Mouse (Mus musculus) forebrain, embryonic 16.5 days (tissue): Measurements from ENCODE around the gene Dok5. TPM values are rescaled to one million over a fixed set of nuclear protein-coding genes. Genes with fewer than 3 reads are reported as not detected.
A peak's percentile ranks its signal among the peaks of the same experiment; 100 is the strongest.

Source experiments
- ATAC-seq: fragments of 200-750 bp; cut with Nextera tagmentation; 2 replicates; pipeline ENCODE4 v1.8.0; 2017; ENCODE audit warnings: mild to moderate bottlenecking, moderate library complexity
- H3K27ac ChIP-seq: fragments of 300-500 bp; sonication (generic); 2 replicates; pipeline ENCODE4 v1.5.1; 2014; ENCODE audit warnings: low read length, control low read depth
- H3K27me3 ChIP-seq: fragments of 300-500 bp; sonication (generic); replicated peaks from 2 replicates; pipeline ENCODE4 v1.6.1; 2014; ENCODE audit warnings: low read length; ENCODE audit not compliant: control insufficient read depth, insufficient read depth
- H3K36me3 ChIP-seq: fragments of 300-500 bp; sonication (generic); 2 replicates; pipeline ENCODE4 v1.6.1; 2014; ENCODE audit not compliant: control insufficient read depth, insufficient read depth
- H3K4me1 ChIP-seq: fragments of 300-500 bp; sonication (generic); replicated peaks from 2 replicates; pipeline ENCODE4 v1.6.1; 2014; ENCODE audit warnings: low read length; ENCODE audit not compliant: control insufficient read depth, insufficient read depth
- H3K4me2 ChIP-seq: fragments of 300-500 bp; sonication (generic); 2 replicates; pipeline ENCODE4 v1.6.1; 2014; ENCODE audit warnings: mild to moderate bottlenecking, low read length, control low read depth
- H3K4me3 ChIP-seq: fragments of 300-500 bp; sonication (generic); replicated peaks from 2 replicates; pipeline ENCODE4 v1.5.1; 2014; ENCODE audit warnings: mild to moderate bottlenecking, low read length, control low read depth
- H3K9ac ChIP-seq: fragments of 300-500 bp; sonication (generic); replicated peaks from 2 replicates; pipeline ENCODE4 v1.6.1; 2014; ENCODE audit warnings: low read depth, low read length, control low read depth
- H3K9me3 ChIP-seq: fragments of 300-500 bp; sonication (generic); 2 replicates; pipeline ENCODE4 v1.6.1; 2016; ENCODE audit warnings: low read length; ENCODE audit not compliant: control insufficient read depth
- WGBS: fragments of 180-500 bp; shearing (Covaris S2); extraction: QIAGEN DNeasy Blood & Tissue Kit; methylation state at CpG from one replicate; pipeline ENCODE4 v1.1.7; 2014; 5-methylcytosine and 5-hydroxymethylcytosine counted together
- polyA plus RNA-seq: library from polyadenylated mRNA; unstranded; fragments of >200 nt; fragmentation: Nextera tagmentation; extraction: Ambion mirVana; gene quantifications from 2 replicates; pipeline ENCODE4 v1.2.1, GENCODE M21; 2015

Dok5 gene
- polyA plus RNA-seq, 1 experiment from 2014 or later: 96.5 TPM

DNA sequence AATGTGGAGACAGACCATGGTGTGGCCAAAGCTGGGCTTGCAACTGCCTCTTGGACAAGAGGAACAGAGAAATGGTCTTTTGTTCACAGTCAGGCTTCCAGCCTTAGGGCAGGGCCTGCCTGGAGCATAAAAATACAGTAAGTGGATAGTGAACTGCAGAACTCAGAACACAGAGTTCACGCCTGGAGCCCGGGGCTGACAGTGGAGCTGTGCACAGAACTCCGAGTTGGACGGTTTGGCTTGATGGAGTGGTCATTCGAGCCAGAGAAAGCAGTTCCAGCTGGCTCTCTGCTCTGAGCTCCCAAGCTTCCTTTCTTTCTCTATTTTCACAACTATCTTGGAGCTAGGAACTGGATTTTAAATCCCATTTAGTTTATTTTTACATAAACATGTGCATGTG lies 124.5 kb downstream of the Dok5 start:
- peaks cover 19% of the 10 kb centered on the region for H3K4me1 ChIP-seq
- peak overlapping the region; percentile 85 for H3K27ac ChIP-seq
- H3K4me3 ChIP-seq: no peak overlapping the region
- 0 out of 2 replicates have a peak, but pooled peaks have one; percentile 41 for ATAC-seq
- no peaks in the 10 kb centered on the region for H3K27me3 ChIP-seq
- no peak overlapping the region for H3K4me2 ChIP-seq
- H3K36me3 ChIP-seq: no peaks in the 10 kb centered on the region
- H3K9me3 ChIP-seq: no peaks in the 10 kb centered on the region
- H3K9ac ChIP-seq: no peak overlapping the region
- 48% methylated on average over 5 of the region's 5 CpGs for WGBS

DNA sequence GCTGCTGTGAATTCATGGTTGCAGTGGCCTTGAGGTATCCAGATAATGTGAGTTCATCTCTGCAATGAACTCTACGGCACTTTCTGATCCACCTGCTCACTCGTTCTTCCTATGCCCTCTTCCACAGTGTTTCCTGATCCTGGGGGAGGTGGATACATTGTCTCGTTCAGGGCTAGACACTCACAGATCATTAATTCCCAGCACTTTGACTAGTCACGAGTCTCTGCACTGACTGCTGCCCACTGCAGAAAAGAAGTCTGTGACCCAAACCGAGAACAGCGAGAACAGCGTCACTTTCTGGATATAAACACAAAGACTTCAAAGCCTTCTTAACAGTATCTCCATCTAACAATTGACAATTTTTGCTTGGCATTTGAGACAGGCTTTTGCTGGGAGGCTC lies 125.9 kb downstream of the Dok5 start:
- ATAC-seq: no peak
- H3K4me2 ChIP-seq: no peak overlapping the region

GRCm38 (mm10) chr2:170858640-170859039 lies 127.0 kb downstream of the Dok5 start:
- H3K4me3 ChIP-seq: no peak overlapping the region
- ATAC-seq: no peak
- no peak overlapping the region for H3K9ac ChIP-seq
- H3K9me3 ChIP-seq: no peaks in the 10 kb centered on the region
- H3K4me1 ChIP-seq: peaks cover 19% of the 10 kb centered on the region
- no peaks in the 10 kb centered on the region for H3K27me3 ChIP-seq
- 36% methylated on average over 3 of the region's 3 CpGs for whole genome bisulfite sequencing
- H3K27ac ChIP-seq: no peak overlapping the region
- no peak overlapping the region for H3K4me2 ChIP-seq
- H3K36me3 ChIP-seq: no peaks in the 10 kb centered on the region

More for the DNA sequence above, 125.9 kb downstream of the Dok5 start:
- Histone ChIP-seq H3K27ac (no peak overlapping the region), H3K4me3 (no peak overlapping the region), H3K9ac (no peak overlapping the region), H3K36me3 (no peaks in the 10 kb centered on the region), H3K4me1 (peaks cover 19% of the 10 kb centered on the region), H3K27me3 (no peaks in the 10 kb centered on the region), H3K9me3 (no peaks in the 10 kb centered on the region)
- 58% methylated on average over 7 of the region's 7 CpGs for WGBS

GRCm38 (mm10) chr2:170860576-170860975 lies 129.0 kb downstream of the Dok5 start:
- 68% methylated on average over 4 of the region's 4 CpGs for WGBS
- Histone ChIP-seq H3K27ac (no peak overlapping the region), H3K4me2 (no peak overlapping the region), H3K4me1 (peaks cover 10% of the 10 kb centered on the region), H3K9ac (no peak overlapping the region), H3K4me3 (no peak overlapping the region), H3K36me3 (no peaks in the 10 kb centered on the region), H3K9me3 (no peaks in the 10 kb centered on the region), H3K27me3 (no peaks in the 10 kb centered on the region)
- ATAC-seq: no peak

GRCm38 (mm10) chr2:170862799-170863198 lies 131.2 kb downstream of the Dok5 start:
- H3K4me2 ChIP-seq: no peak overlapping the region
- no peaks in the 10 kb centered on the region for H3K27me3 ChIP-seq
- no peaks in the 10 kb centered on the region for H3K9me3 ChIP-seq
- ATAC-seq: no peak
- H3K36me3 ChIP-seq: no peaks in the 10 kb centered on the region
- H3K27ac ChIP-seq: no peak overlapping the region
- no peak overlapping the region for H3K9ac ChIP-seq
- no peaks in the 10 kb centered on the region for H3K4me1 ChIP-seq
- no peak overlapping the region for H3K4me3 ChIP-seq
- 88% methylated on average over 9 of the region's 9 CpGs for WGBS

DNA sequence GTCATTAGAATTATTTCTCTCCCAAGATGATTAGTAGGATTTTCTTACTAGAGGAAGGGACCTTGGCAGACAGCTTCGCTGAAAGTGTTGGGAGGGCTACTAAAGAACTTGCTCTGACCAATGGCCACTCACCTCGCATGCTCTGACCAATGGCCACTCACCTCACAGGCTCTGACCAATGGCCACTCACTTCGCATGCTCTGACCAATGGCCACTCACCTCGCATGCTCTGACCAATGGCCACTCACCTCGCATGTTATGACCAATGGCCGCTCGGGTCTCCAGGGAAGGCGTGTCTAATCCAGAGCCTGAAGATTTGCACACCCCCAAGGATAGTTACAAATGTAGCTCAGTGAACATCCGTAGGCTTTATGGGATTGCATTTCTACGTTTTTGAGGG lies 131.6 kb downstream of the Dok5 start:
- Histone ChIP-seq H3K9me3 (no peaks in the 10 kb centered on the region), H3K4me1 (no peaks in the 10 kb centered on the region), H3K36me3 (no peaks in the 10 kb centered on the region), H3K4me3 (no peak overlapping the region), H3K27ac (no peak overlapping the region), H3K9ac (no peak overlapping the region), H3K27me3 (no peaks in the 10 kb centered on the region), H3K4me2 (no peak overlapping the region)
- no peak for ATAC-seq
- 95% methylated on average over 10 of the region's 10 CpGs for WGBS

DNA sequence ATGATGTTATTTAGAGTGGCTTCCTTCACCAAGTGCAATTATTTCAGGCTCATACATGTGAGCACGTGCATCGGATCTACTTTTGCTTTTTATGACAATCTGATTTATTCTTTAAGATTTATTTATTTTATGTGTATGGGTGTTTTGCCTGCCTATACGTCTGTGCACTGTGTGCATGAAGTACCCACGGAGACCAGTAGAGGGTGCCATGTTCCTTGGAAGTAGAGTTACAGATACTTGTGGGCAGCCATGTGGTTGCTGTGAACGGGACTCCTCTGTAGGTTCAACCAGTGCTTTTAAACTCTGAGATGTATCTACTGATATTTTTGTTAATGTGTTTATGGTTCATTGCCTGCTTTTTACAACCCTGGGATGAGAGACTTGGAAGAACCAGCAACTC lies 132.4 kb downstream of the Dok5 start:
- no peaks in the 10 kb centered on the region for H3K9me3 ChIP-seq
- no peaks in the 10 kb centered on the region for H3K27me3 ChIP-seq
- no peak overlapping the region for H3K27ac ChIP-seq
- H3K9ac ChIP-seq: no peak overlapping the region
- no peaks in the 10 kb centered on the region for H3K36me3 ChIP-seq
- H3K4me2 ChIP-seq: no peak overlapping the region
- 92% methylated on average over 5 of the region's 5 CpGs for WGBS
- H3K4me1 ChIP-seq: no peaks in the 10 kb centered on the region
- no peak overlapping the region for H3K4me3 ChIP-seq
- ATAC-seq: no peak

DNA sequence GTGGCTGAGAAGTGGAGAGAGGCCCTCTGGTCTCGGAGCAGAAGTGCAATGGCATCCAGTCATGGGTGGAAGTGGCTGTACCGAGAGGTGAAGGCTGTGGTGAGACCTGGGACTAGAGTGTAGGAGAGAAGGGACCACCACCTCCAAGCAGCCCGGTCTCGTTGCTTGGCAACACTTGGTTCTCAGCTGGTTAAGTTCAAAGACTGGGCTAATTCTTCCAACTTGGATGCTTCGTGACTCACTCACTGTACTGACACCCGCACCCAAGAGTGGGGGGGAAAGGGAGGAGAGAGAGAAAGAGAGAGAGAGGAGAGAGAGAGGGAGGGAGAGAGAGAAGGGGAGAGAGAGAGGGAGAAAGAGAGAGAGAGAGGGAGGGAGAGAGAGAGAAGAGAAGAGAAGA lies 133.2 kb downstream of the Dok5 start:
- ATAC-seq: no peak
- no peaks in the 10 kb centered on the region for H3K4me1 ChIP-seq

DNA sequence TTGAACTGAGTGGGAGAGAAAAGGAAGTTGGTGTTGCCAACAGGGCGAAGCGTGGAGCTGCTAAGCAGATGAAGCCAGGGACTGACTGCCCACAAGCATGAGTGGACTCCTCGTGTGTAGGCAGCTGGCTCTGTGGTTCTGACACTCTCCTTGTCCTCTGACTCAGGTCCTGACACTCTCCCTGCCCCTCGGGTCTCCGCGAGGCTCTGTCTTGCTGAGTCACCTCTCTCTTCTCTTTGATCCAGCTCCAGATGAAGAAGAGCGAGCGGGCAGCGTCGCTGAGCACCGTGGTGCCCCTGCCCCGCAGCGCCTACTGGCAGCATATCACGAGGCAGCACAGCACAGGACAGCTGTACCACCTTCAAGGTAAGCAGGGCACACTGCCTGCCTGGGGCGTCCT lies 139.0 kb downstream of the Dok5 start:
- H3K9ac ChIP-seq: no peak overlapping the region
- H3K27me3 ChIP-seq: no peaks in the 10 kb centered on the region
- no peak for ATAC-seq
- H3K9me3 ChIP-seq: no peaks in the 10 kb centered on the region
- H3K4me3 ChIP-seq: no peak overlapping the region
- WGBS: 86% methylated on average over 15 of the region's 15 CpGs
- H3K36me3 ChIP-seq: no peaks in the 10 kb centered on the region
- no peaks in the 10 kb centered on the region for H3K4me1 ChIP-seq
- no peak overlapping the region for H3K4me2 ChIP-seq
- H3K27ac ChIP-seq: no peak overlapping the region

More for the DNA sequence above, 133.2 kb downstream of the Dok5 start:
- H3K27ac ChIP-seq: no peak overlapping the region
- H3K36me3 ChIP-seq: no peaks in the 10 kb centered on the region
- H3K4me2 ChIP-seq: no peak overlapping the region
- WGBS: 76% methylated on average over 6 of the region's 6 CpGs
- H3K9me3 ChIP-seq: no peaks in the 10 kb centered on the region
- H3K4me3 ChIP-seq: no peak overlapping the region
- H3K27me3 ChIP-seq: no peaks in the 10 kb centered on the region
- no peak overlapping the region for H3K9ac ChIP-seq

- H3K27ac ChIP-seq: no peak overlapping the region
- H3K27me3 ChIP-seq: no peaks in the 10 kb centered on the region
- no peaks in the 10 kb centered on the region for H3K9me3 ChIP-seq
- H3K4me2 ChIP-seq: no peak overlapping the region
- WGBS: 86% methylated on average over 3 of the region's 3 CpGs
- peak; percentile 18; the same call in 1 of the 2 replicates for ATAC-seq
- H3K4me1 ChIP-seq: no peaks in the 10 kb centered on the region
- H3K4me3 ChIP-seq: no peak overlapping the region
- H3K9ac ChIP-seq: no peak overlapping the region
- H3K36me3 ChIP-seq: no peaks in the 10 kb centered on the region
Measured at GRCm38 (mm10) chr2:170871469-170871868, 139.9 kb downstream of the Dok5 start.
